Mouse (Mus musculus): Measurements from ENCODE around the gene Gse1. TPM values are rescaled to one million over a fixed set of nuclear protein-coding genes. Genes with fewer than 3 reads are reported as not detected.

Gse1 gene
- total and polyA plus RNA-seq, 3 experiments = 23.6 to 128 (median 66.9) TPM

GRCm38 (mm10) chr8:120520707-120521590 lies 292.7 kb downstream of the Gse1 start:
- Histone ChIP-seq H3K9me3 (replicated peaks; ENCODE audit: insufficient read depth, low read length) (no peaks in the 10 kb centered on the region), H3K27me3 (ENCODE audit: control insufficient read depth in 1 of 2, insufficient read depth in 2 of 2, low read length in 2 of 2) (no peaks in the 10 kb centered on the region), H3K4me1 (ENCODE audit: control insufficient read depth in 1 of 2, insufficient read depth in 2 of 2, low read length in 2 of 2) (peaks cover 0 to 26% of the 10 kb centered on the region in 2 experiments; a peak in 3 of 4 replicates), H3K79me2 (ENCODE audit: control insufficient read depth, insufficient read depth, low read length, poor library complexity) (peaks cover 98% of the 10 kb centered on the region), H3K27ac (ENCODE audit: control insufficient read depth, low read depth, low read length) (no peak overlapping the region), H3K9ac (ENCODE audit: control insufficient read depth, low read depth, low read length, poor library complexity, severe bottlenecking) (no peak overlapping the region), H3K36me3 (ENCODE audit: control insufficient read depth in 1 of 2, insufficient read depth in 2 of 2, low read length in 2 of 2) (peaks cover 5 to 22% of the 10 kb centered on the region in 2 experiments), H3K4me3 (ENCODE audit: control insufficient read depth in 1 of 2, insufficient read depth in 1 of 2, low read depth in 2 of 2, low read length in 2 of 2) (no peak overlapping the region)
- DNase-seq (ENCODE audit: low read depth, low spot score) = no peak
- TF ChIP-seq EP300 (IDR thresholded peaks at IDR 0.05; ENCODE audit: low read depth in 1 of 2, low read length in 2 of 2) (no peak), MXI1 (IDR thresholded peaks at IDR 0.05; ENCODE audit: low read depth, low read length) (no peak), TAL1 (IDR thresholded peaks at IDR 0.05; ENCODE audit: low read length) (no peak), MAZ (IDR thresholded peaks at IDR 0.05; ENCODE audit: low read depth, low read length) (0 out of 2 replicates have a peak, but pooled peaks have one; percentile 31)

- Histone ChIP-seq H3K9ac (ENCODE audit: control insufficient read depth, low read depth, low read length, poor library complexity, severe bottlenecking) (no peak overlapping the region), H3K9me3 (replicated peaks; ENCODE audit: insufficient read depth, low read length) (no peaks in the 10 kb centered on the region), H3K36me3 (ENCODE audit: control insufficient read depth in 1 of 2, insufficient read depth in 2 of 2, low read length in 2 of 2) (peaks cover 5 to 22% of the 10 kb centered on the region in 2 experiments), H3K79me2 (ENCODE audit: control insufficient read depth, insufficient read depth, low read length, poor library complexity) (peaks cover 98% of the 10 kb centered on the region), H3K4me3 (ENCODE audit: control insufficient read depth in 1 of 2, insufficient read depth in 1 of 2, low read depth in 2 of 2, low read length in 2 of 2) (no peak overlapping the region), H3K4me1 (ENCODE audit: control insufficient read depth in 1 of 2, insufficient read depth in 2 of 2, low read length in 2 of 2) (peaks cover 0 to 32% of the 10 kb centered on the region in 2 experiments; a peak in 3 of 4 replicates), H3K27ac (ENCODE audit: control insufficient read depth, low read depth, low read length) (no peak overlapping the region), H3K27me3 (ENCODE audit: control insufficient read depth in 1 of 2, insufficient read depth in 2 of 2, low read length in 2 of 2) (no peaks in the 10 kb centered on the region)
- no peak for TF ChIP-seq ZC3H11A (IDR thresholded peaks at IDR 0.05; ENCODE audit: low read depth, low read length)
- no peak for TF ChIP-seq RAD21 (IDR thresholded peaks at IDR 0.05; ENCODE audit: low read depth, low read length)
- DNase-seq (ENCODE audit: low read depth, low spot score) = no peak
These were observed 293.3 kb downstream of the Gse1 start for GRCm38 (mm10) chr8:120521591-120521965.

- TF ChIP-seq ZKSCAN1 (IDR thresholded peaks at IDR 0.05; ENCODE audit: low read depth, low read length) (no peak), GABPA (IDR thresholded peaks at IDR 0.05; ENCODE audit: low read depth, low read length) (no peak), ETS1 (IDR thresholded peaks at IDR 0.05; ENCODE audit: low read depth, low read length) (no peak), CHD2 (IDR thresholded peaks at IDR 0.05; ENCODE audit: low read length) (no peak), KAT2A (conservative IDR thresholded peaks at IDR 0.05; ENCODE audit: low read depth, low read length) (no peak), TCF12 (IDR thresholded peaks at IDR 0.05; ENCODE audit: low read depth, low read length) (no peak), MAZ (IDR thresholded peaks at IDR 0.05; ENCODE audit: low read depth, low read length) (no peak), RAD21 (IDR thresholded peaks at IDR 0.05; ENCODE audit: low read depth, low read length) (no peak), GATA1 (IDR thresholded peaks at IDR 0.05; ENCODE audit: low read depth, low read length) (no peak)
- Histone ChIP-seq H3K79me2 (ENCODE audit: control insufficient read depth, insufficient read depth, low read length, poor library complexity) (peaks cover 97% of the 10 kb centered on the region), H3K4me1 (ENCODE audit: control insufficient read depth in 1 of 2, insufficient read depth in 2 of 2, low read length in 2 of 2) (peaks cover 0 to 32% of the 10 kb centered on the region in 2 experiments; a peak in 3 of 4 replicates), H3K9me3 (replicated peaks; ENCODE audit: insufficient read depth, low read length) (no peaks in the 10 kb centered on the region), H3K9ac (ENCODE audit: control insufficient read depth, low read depth, low read length, poor library complexity, severe bottlenecking) (no peak overlapping the region), H3K27me3 (ENCODE audit: control insufficient read depth in 1 of 2, insufficient read depth in 2 of 2, low read length in 2 of 2) (no peaks in the 10 kb centered on the region), H3K4me3 (ENCODE audit: control insufficient read depth in 1 of 2, insufficient read depth in 1 of 2, low read depth in 2 of 2, low read length in 2 of 2) (no peak overlapping the region), H3K36me3 (ENCODE audit: control insufficient read depth in 1 of 2, insufficient read depth in 2 of 2, low read length in 2 of 2) (peaks cover 5 to 22% of the 10 kb centered on the region in 2 experiments), H3K27ac (ENCODE audit: control insufficient read depth, low read depth, low read length) (no peak overlapping the region)
- no peak for DNase-seq (ENCODE audit: low read depth, low spot score)
These were observed 295.4 kb downstream of the Gse1 start for GRCm38 (mm10) chr8:120523641-120524040.

All from MEL (cell line).